Mouse (Mus musculus) lung, embryonic 16.5 days (tissue): ENCODE measurements around the gene Ap5s1. TPM values are rescaled to one million over a fixed set of nuclear protein-coding genes. Genes with fewer than 3 reads are reported as not detected.

Experiments used
- ATAC-seq: fragments of 200-750 bp; cut with Nextera tagmentation; 2 replicates; pipeline ENCODE4 v1.8.0; 2017; ENCODE audit warnings: low read depth, mild to moderate bottlenecking, moderate library complexity
- H3K27ac ChIP-seq: fragments of 300-500 bp; sonication (generic); 2 replicates; pipeline ENCODE4 v1.5.1; 2014; ENCODE audit warnings: mild to moderate bottlenecking, control low read depth, low read length
- H3K27me3 ChIP-seq: fragments of 300-500 bp; sonication (generic); 2 replicates; pipeline ENCODE4 v1.6.1; 2014; ENCODE audit warnings: low read depth, low read length, mixed read lengths; ENCODE audit not compliant: control insufficient read depth, insufficient read depth
- H3K36me3 ChIP-seq: fragments of 300-500 bp; sonication (generic); 2 replicates; pipeline ENCODE4 v1.6.1; 2014; ENCODE audit warnings: low read length; ENCODE audit not compliant: control insufficient read depth, insufficient read depth
- H3K4me1 ChIP-seq: fragments of 300-500 bp; sonication (generic); replicated peaks from 2 replicates; pipeline ENCODE4 v1.6.1; 2014; ENCODE audit warnings: low read length, mixed read lengths; ENCODE audit not compliant: control insufficient read depth, insufficient read depth
- H3K4me2 ChIP-seq: fragments of 300-500 bp; sonication (generic); 2 replicates; pipeline ENCODE4 v1.6.1; 2014; ENCODE audit warnings: low read depth, low read length, control low read depth
- H3K4me3 ChIP-seq: fragments of 300-500 bp; sonication (generic); 2 replicates; pipeline ENCODE4 v1.5.1; 2014; ENCODE audit warnings: mild to moderate bottlenecking, low read length, control low read depth
- H3K9ac ChIP-seq: fragments of 300-500 bp; sonication (generic); 2 replicates; pipeline ENCODE4 v1.6.1; 2014; ENCODE audit warnings: low read length, control low read depth
- H3K9me3 ChIP-seq: fragments of 300-500 bp; sonication (generic); 2 replicates; pipeline ENCODE4 v1.6.1; 2016; ENCODE audit warnings: low read length; ENCODE audit not compliant: control insufficient read depth
- WGBS: fragments of 180-500 bp; shearing (Covaris S2); extraction: QIAGEN DNeasy Blood & Tissue Kit; methylation state at CpG from one replicate; pipeline ENCODE4 v1.1.7; 2014; 5-methylcytosine and 5-hydroxymethylcytosine counted together
- polyA plus RNA-seq: library from polyadenylated mRNA; unstranded; fragments of >200 nt; fragmentation: Nextera tagmentation; extraction: Ambion mirVana; gene quantifications from 2 replicates; pipeline ENCODE4 v1.2.1, GENCODE M21; 2015

Ap5s1 gene
- polyA plus RNA-seq, 1 experiment from 2014 or later = 29.0 TPM

- 1% methylated on average over 50 of the region's 50 CpGs for WGBS
- peak overlapping the region; percentile 79 for H3K4me2 ChIP-seq
- peak overlapping the region; percentile 71 for H3K4me3 ChIP-seq
These were observed 3.3 kb downstream of the Ap5s1 start for GRCm38 (mm10) chr2:131209969-131210792.

GRCm38 (mm10) chr2:131211026-131211615 is 4.2 kb downstream of the Ap5s1 start:
- H3K4me3 ChIP-seq = peak overlapping the region; percentile 71
- no peaks in the 10 kb centered on the region for H3K27me3 ChIP-seq
- H3K27ac ChIP-seq = peak overlapping the region; percentile 95
- H3K4me1 ChIP-seq = peaks cover 15% of the 10 kb centered on the region
- H3K36me3 ChIP-seq = peaks cover 2% of the 10 kb centered on the region; the same call in 1 of the 2 replicates
- peak overlapping the region; percentile 80 for H3K9ac ChIP-seq
- 59% methylated on average over 9 of the region's 9 CpGs for WGBS
- H3K4me2 ChIP-seq = peak overlapping the region; percentile 79
- H3K9me3 ChIP-seq = no peaks in the 10 kb centered on the region
- no peak for ATAC-seq

More at GRCm38 (mm10) chr2:131209969-131210792, 3.3 kb downstream of the Ap5s1 start:
- peak; percentile 98 for ATAC-seq
- Histone ChIP-seq H3K36me3 (peaks cover 2% of the 10 kb centered on the region; the same call in 1 of the 2 replicates), H3K27me3 (no peaks in the 10 kb centered on the region), H3K9ac (peak overlapping the region; percentile 80), H3K27ac (peak overlapping the region; percentile 95), H3K4me1 (peaks cover 17% of the 10 kb centered on the region), H3K9me3 (no peaks in the 10 kb centered on the region)

- no peak overlapping the region for H3K9ac ChIP-seq
- peaks cover 2% of the 10 kb centered on the region; the same call in 1 of the 2 replicates for H3K36me3 ChIP-seq
- 87% methylated on average over 7 of the region's 7 CpGs for WGBS
- no peaks in the 10 kb centered on the region for H3K9me3 ChIP-seq
- H3K4me1 ChIP-seq = peaks cover 15% of the 10 kb centered on the region
- H3K27ac ChIP-seq = no peak overlapping the region
- H3K27me3 ChIP-seq = no peaks in the 10 kb centered on the region
- no peak for ATAC-seq
- H3K4me2 ChIP-seq = no peak overlapping the region
- H3K4me3 ChIP-seq = no peak overlapping the region
These were observed 6.9 kb downstream of the Ap5s1 start for GRCm38 (mm10) chr2:131213773-131214172.

- ATAC-seq = no peak
- Histone ChIP-seq H3K27ac (no peak overlapping the region), H3K4me2 (no peak overlapping the region), H3K27me3 (no peaks in the 10 kb centered on the region), H3K9me3 (no peaks in the 10 kb centered on the region), H3K36me3 (peaks cover 2% of the 10 kb centered on the region; the same call in 1 of the 2 replicates), H3K4me1 (peaks cover 5% of the 10 kb centered on the region), H3K9ac (no peak overlapping the region), H3K4me3 (no peak overlapping the region)
- 81% methylated on average over 7 of the region's 7 CpGs for WGBS
These were observed 9.3 kb downstream of the Ap5s1 start for GRCm38 (mm10) chr2:131215941-131216858.

GRCm38 (mm10) chr2:131220030-131220429 is 13.2 kb downstream of the Ap5s1 start:
- Histone ChIP-seq H3K36me3 (no peaks in the 10 kb centered on the region), H3K9ac (no peak overlapping the region), H3K9me3 (no peaks in the 10 kb centered on the region), H3K27ac (no peak overlapping the region), H3K4me1 (no peaks in the 10 kb centered on the region), H3K27me3 (no peaks in the 10 kb centered on the region), H3K4me2 (no peak overlapping the region), H3K4me3 (no peak overlapping the region)
- ATAC-seq = no peak
- WGBS = 56% methylated on average over 4 of the region's 4 CpGs

GRCm38 (mm10) chr2:131221853-131222515 is 15.1 kb downstream of the Ap5s1 start:
- Histone ChIP-seq H3K27me3 (no peaks in the 10 kb centered on the region), H3K4me1 (no peaks in the 10 kb centered on the region), H3K9me3 (no peaks in the 10 kb centered on the region), H3K9ac (no peak overlapping the region), H3K36me3 (no peaks in the 10 kb centered on the region), H3K4me3 (no peak overlapping the region), H3K4me2 (no peak overlapping the region), H3K27ac (no peak overlapping the region)
- ATAC-seq = no peak
- 53% methylated on average over 3 of the region's 3 CpGs for WGBS

- Histone ChIP-seq H3K4me2 (no peak overlapping the region), H3K9me3 (no peaks in the 10 kb centered on the region), H3K27ac (no peak overlapping the region), H3K4me3 (no peak overlapping the region), H3K36me3 (no peaks in the 10 kb centered on the region), H3K4me1 (no peaks in the 10 kb centered on the region), H3K27me3 (no peaks in the 10 kb centered on the region), H3K9ac (no peak overlapping the region)
- ATAC-seq = no peak
- 31% methylated on average over 5 of the region's 5 CpGs for WGBS
These were observed 15.7 kb downstream of the Ap5s1 start for GRCm38 (mm10) chr2:131222562-131222961.

GRCm38 (mm10) chr2:131223569-131223968 is 16.7 kb downstream of the Ap5s1 start:
- WGBS = 62% methylated on average over 1 of the region's 1 CpGs
- Histone ChIP-seq H3K4me1 (no peaks in the 10 kb centered on the region), H3K36me3 (no peaks in the 10 kb centered on the region), H3K4me2 (no peak overlapping the region), H3K9ac (no peak overlapping the region), H3K27ac (no peak overlapping the region), H3K27me3 (no peaks in the 10 kb centered on the region), H3K4me3 (no peak overlapping the region), H3K9me3 (no peaks in the 10 kb centered on the region)
- no peak for ATAC-seq
